Mouse (Mus musculus) olfactory bulb, adult 2 months (tissue): ENCODE data around the gene Fgf5.

Experiments
- CTCF ChIP-seq: fragments of 200-500 bp; IDR thresholded peaks from 2 replicates; pipeline ENCODE4 v1.5.1; 2012; ENCODE audit warnings: low read depth, mild to moderate bottlenecking, low read length, moderate library complexity; ENCODE audit not compliant: insufficient read depth
- POLR2A ChIP-seq: fragments of 200-500 bp; IDR thresholded peaks from 2 replicates; pipeline ENCODE4 v1.6.1; 2012; ENCODE audit warnings: mild to moderate bottlenecking, low read depth, low read length, moderate library complexity; ENCODE audit not compliant: insufficient read depth

GRCm38 (mm10) chr5:98255760-98256490, 1.9 kb downstream of the Fgf5 start:
- TF ChIP-seq CTCF (no peak), POLR2A (no peak)
